Mouse (Mus musculus) hindbrain, embryonic 16.5 days (tissue): Measurements from ENCODE around the gene Mast3. TPM values are rescaled to one million over a fixed set of nuclear protein-coding genes. Genes with fewer than 3 reads are reported as not detected.

ENCODE experiments used
- ATAC-seq: fragments of 200-750 bp; cut with Nextera tagmentation; 2 replicates; pipeline ENCODE4 v1.8.0; 2017; ENCODE audit warnings: moderate TSS enrichment, moderate library complexity
- H3K27ac ChIP-seq: fragments of 300-500 bp; sonication (generic); 2 replicates; pipeline ENCODE4 v1.5.1; 2014; ENCODE audit warnings: low read depth, mild to moderate bottlenecking, control low read depth, low read length, moderate library complexity
- H3K27me3 ChIP-seq: fragments of 300-500 bp; sonication (generic); replicated peaks from 2 replicates; pipeline ENCODE4 v1.6.1; 2014; ENCODE audit warnings: low read length; ENCODE audit not compliant: control insufficient read depth, insufficient read depth
- H3K36me3 ChIP-seq: fragments of 300-500 bp; sonication (generic); 2 replicates; pipeline ENCODE4 v1.6.1; 2014; ENCODE audit warnings: mild to moderate bottlenecking, low read length, moderate library complexity, mixed read lengths; ENCODE audit not compliant: control insufficient read depth, insufficient read depth
- H3K4me1 ChIP-seq: fragments of 300-500 bp; sonication (generic); 2 replicates; pipeline ENCODE4 v1.6.1; 2014; ENCODE audit warnings: low read depth, low read length; ENCODE audit not compliant: control insufficient read depth, insufficient read depth
- H3K4me2 ChIP-seq: fragments of 300-500 bp; sonication (generic); 2 replicates; pipeline ENCODE4 v1.6.1; 2014; ENCODE audit warnings: mild to moderate bottlenecking, low read length, control low read depth, moderate library complexity
- H3K4me3 ChIP-seq: fragments of 300-500 bp; sonication (generic); 2 replicates; pipeline ENCODE4 v1.5.1; 2014; ENCODE audit warnings: mild to moderate bottlenecking, low read length, control low read depth, moderate library complexity
- H3K9ac ChIP-seq: fragments of 300-500 bp; sonication (generic); 2 replicates; pipeline ENCODE4 v1.6.1; 2014; ENCODE audit warnings: low read depth, mild to moderate bottlenecking, control low read depth, low read length, moderate library complexity
- H3K9me3 ChIP-seq: fragments of 300-500 bp; sonication (generic); 2 replicates; pipeline ENCODE4 v1.6.1; 2014; ENCODE audit warnings: mild to moderate bottlenecking, low read length, moderate library complexity; ENCODE audit not compliant: control insufficient read depth
- WGBS: fragments of 180-500 bp; shearing (Covaris S2); extraction: QIAGEN DNeasy Blood & Tissue Kit; methylation state at CpG from one replicate; pipeline ENCODE4 v1.1.7; 2014; 5-methylcytosine and 5-hydroxymethylcytosine counted together
- polyA plus RNA-seq: library from polyadenylated mRNA; unstranded; fragments of >200 nt; fragmentation: Nextera tagmentation; extraction: Ambion mirVana; gene quantifications from 2 replicates; pipeline ENCODE4 v1.2.1, GENCODE M21; 2015

Mast3 gene
- polyA plus RNA-seq, 1 experiment from 2014 or later = 21.9 TPM

GRCm38 (mm10) chr8:70770748-70771147 lies 34.1 kb downstream of the Mast3 start:
- Histone ChIP-seq H3K4me2 (no peak overlapping the region), H3K27ac (no peak overlapping the region), H3K9ac (0 out of 2 replicates have a peak overlapping the region, but pooled peaks have one; percentile 9), H3K9me3 (no peaks in the 10 kb centered on the region), H3K36me3 (peaks cover 41% of the 10 kb centered on the region), H3K4me3 (no peak overlapping the region), H3K4me1 (peaks cover 42% of the 10 kb centered on the region), H3K27me3 (no peaks in the 10 kb centered on the region)
- ATAC-seq = no peak
- WGBS = 95% methylated on average over 13 of the region's 13 CpGs

- 76% methylated on average over 12 of the region's 12 CpGs for WGBS
- Histone ChIP-seq H3K27me3 (no peaks in the 10 kb centered on the region), H3K9me3 (no peaks in the 10 kb centered on the region), H3K4me3 (no peak overlapping the region), H3K36me3 (peaks cover 41% of the 10 kb centered on the region), H3K4me1 (peaks cover 33% of the 10 kb centered on the region), H3K9ac (no peak overlapping the region; the same call in 1 of the 2 replicates), H3K4me2 (no peak overlapping the region), H3K27ac (no peak overlapping the region; the same call in 1 of the 2 replicates)
- no peak for ATAC-seq
Measured at GRCm38 (mm10) chr8:70769858-70770257, 35.0 kb downstream of the Mast3 start.

- no peaks in the 10 kb centered on the region for H3K9me3 ChIP-seq
- ATAC-seq = peak; percentile 72
- no peak overlapping the region for H3K27ac ChIP-seq
- no peak overlapping the region for H3K4me2 ChIP-seq
- H3K4me1 ChIP-seq = peaks cover 28% of the 10 kb centered on the region
- no peak overlapping the region for H3K4me3 ChIP-seq
- H3K9ac ChIP-seq = no peak overlapping the region; the same call in 1 of the 2 replicates
- H3K36me3 ChIP-seq = peaks cover 41% of the 10 kb centered on the region
- H3K27me3 ChIP-seq = no peaks in the 10 kb centered on the region
- WGBS = 8% methylated on average over 26 of the region's 26 CpGs
Measured at GRCm38 (mm10) chr8:70769359-70769758, 35.5 kb downstream of the Mast3 start.

GRCm38 (mm10) chr8:70768956-70769355 lies 35.9 kb downstream of the Mast3 start:
- no peaks in the 10 kb centered on the region for H3K9me3 ChIP-seq
- H3K4me3 ChIP-seq = no peak overlapping the region
- H3K9ac ChIP-seq = no peak overlapping the region
- no peak overlapping the region for H3K27ac ChIP-seq
- H3K36me3 ChIP-seq = peaks cover 41% of the 10 kb centered on the region
- peak; percentile 0 for ATAC-seq
- WGBS = 86% methylated on average over 16 of the region's 16 CpGs
- H3K4me1 ChIP-seq = peaks cover 24% of the 10 kb centered on the region
- H3K27me3 ChIP-seq = no peaks in the 10 kb centered on the region
- no peak overlapping the region for H3K4me2 ChIP-seq

GRCm38 (mm10) chr8:70768231-70768776 lies 36.5 kb downstream of the Mast3 start:
- H3K4me3 ChIP-seq = no peak overlapping the region
- no peaks in the 10 kb centered on the region for H3K9me3 ChIP-seq
- H3K27me3 ChIP-seq = no peaks in the 10 kb centered on the region
- no peak overlapping the region for H3K9ac ChIP-seq
- 95% methylated on average over 32 of the region's 32 CpGs for WGBS
- ATAC-seq = no peak
- H3K4me2 ChIP-seq = no peak overlapping the region
- no peak overlapping the region for H3K27ac ChIP-seq
- H3K36me3 ChIP-seq = peaks cover 40% of the 10 kb centered on the region
- peaks cover 18% of the 10 kb centered on the region for H3K4me1 ChIP-seq

- Histone ChIP-seq H3K4me1 (peaks cover 10% of the 10 kb centered on the region), H3K4me3 (no peak overlapping the region), H3K9me3 (no peaks in the 10 kb centered on the region), H3K4me2 (no peak overlapping the region), H3K27ac (no peak overlapping the region), H3K9ac (no peak overlapping the region), H3K27me3 (no peaks in the 10 kb centered on the region), H3K36me3 (peaks cover 37% of the 10 kb centered on the region)
- 77% methylated on average over 6 of the region's 6 CpGs for WGBS
- ATAC-seq = no peak
Measured at GRCm38 (mm10) chr8:70767503-70767902, 37.4 kb downstream of the Mast3 start.

- peak overlapping the region; percentile 48 for H3K4me2 ChIP-seq
- H3K27me3 ChIP-seq = no peaks in the 10 kb centered on the region
- peaks cover 34% of the 10 kb centered on the region for H3K36me3 ChIP-seq
- no peak for ATAC-seq
- H3K4me1 ChIP-seq = peaks cover 8% of the 10 kb centered on the region
- H3K27ac ChIP-seq = no peak overlapping the region
- H3K9ac ChIP-seq = peak overlapping the region; percentile 41
- WGBS = 7% methylated on average over 21 of the region's 21 CpGs
- no peaks in the 10 kb centered on the region for H3K9me3 ChIP-seq
- H3K4me3 ChIP-seq = peak overlapping the region; percentile 22
Measured at GRCm38 (mm10) chr8:70766571-70767440, 38.0 kb downstream of the Mast3 start.

GRCm38 (mm10) chr8:70765838-70766570 lies 38.9 kb downstream of the Mast3 start:
- H3K4me3 ChIP-seq = peak overlapping the region; percentile 22
- no peak for ATAC-seq
- peak overlapping the region; percentile 48 for H3K4me2 ChIP-seq
- H3K9me3 ChIP-seq = no peaks in the 10 kb centered on the region
- 2% methylated on average over 34 of the region's 34 CpGs for WGBS
- H3K9ac ChIP-seq = peak overlapping the region; percentile 41
- peaks cover 8% of the 10 kb centered on the region for H3K4me1 ChIP-seq
- peaks cover 26% of the 10 kb centered on the region for H3K36me3 ChIP-seq
- no peak overlapping the region for H3K27ac ChIP-seq
- H3K27me3 ChIP-seq = no peaks in the 10 kb centered on the region

GRCm38 (mm10) chr8:70765329-70765728 lies 39.5 kb downstream of the Mast3 start:
- Histone ChIP-seq H3K4me2 (peak overlapping the region; percentile 48; the same call in 1 of the 2 replicates), H3K9ac (no peak overlapping the region), H3K4me1 (peaks cover 9% of the 10 kb centered on the region), H3K27me3 (no peaks in the 10 kb centered on the region), H3K36me3 (peaks cover 19% of the 10 kb centered on the region), H3K27ac (no peak overlapping the region), H3K9me3 (no peaks in the 10 kb centered on the region), H3K4me3 (no peak overlapping the region)
- 88% methylated on average over 9 of the region's 9 CpGs for WGBS
- no peak for ATAC-seq
